Mouse (Mus musculus) urinary bladder, postnatal 14 days (tissue): ENCODE results near the gene Cd320.
"Not testable (repeated sequence)": the region's sequence is repeated elsewhere in the genome, so short reads cannot be mapped to it uniquely, and the experiment has no call there.

Experiments
- DNase-seq: peaks from one replicate; pipeline ENCODE4 v3.0.0; 2021; ENCODE audit warnings: low spot score

Gene Cd320

DNA sequence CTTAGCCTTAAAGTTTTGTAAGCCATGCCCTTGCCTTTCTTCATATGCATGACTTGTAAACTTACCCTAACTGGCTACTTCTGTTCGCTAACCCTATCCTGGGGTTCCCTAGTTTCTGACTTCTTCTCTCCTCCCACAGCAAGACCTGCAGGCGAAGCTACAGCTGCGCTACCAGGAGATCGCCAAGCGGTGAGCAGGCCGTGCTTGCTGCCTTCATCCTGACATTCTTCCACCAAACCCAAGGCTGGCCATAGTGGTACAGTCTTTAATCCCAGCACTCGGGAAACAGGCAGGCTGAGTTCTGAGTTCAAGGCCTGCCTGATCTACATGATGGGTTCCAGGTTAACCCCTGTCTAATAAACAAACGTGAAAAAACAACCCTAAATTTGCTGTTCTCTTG lies 17.4 kb upstream of the Cd320 start:
- no peak for DNase-seq

DNA sequence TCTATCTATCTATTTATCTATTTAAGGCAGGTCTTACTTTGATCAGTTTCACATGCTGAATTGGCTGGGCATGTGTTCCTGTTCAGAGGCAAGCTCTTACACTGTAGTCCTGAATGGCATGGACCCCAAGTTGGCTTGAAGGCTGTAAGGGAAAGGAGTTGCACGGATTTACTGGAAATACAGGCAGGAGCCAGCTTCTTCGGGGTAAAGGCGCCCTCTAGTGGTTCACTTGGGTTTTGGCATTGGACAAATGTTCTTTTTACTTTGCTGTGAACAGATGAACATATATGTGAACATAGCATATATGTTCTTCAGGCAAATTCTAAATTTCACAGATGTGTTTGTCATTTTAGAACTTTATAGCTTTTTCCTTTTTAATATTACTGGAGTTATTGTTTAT lies 16.0 kb upstream of the Cd320 start:
- peak; percentile 72 for DNase-seq

DNA sequence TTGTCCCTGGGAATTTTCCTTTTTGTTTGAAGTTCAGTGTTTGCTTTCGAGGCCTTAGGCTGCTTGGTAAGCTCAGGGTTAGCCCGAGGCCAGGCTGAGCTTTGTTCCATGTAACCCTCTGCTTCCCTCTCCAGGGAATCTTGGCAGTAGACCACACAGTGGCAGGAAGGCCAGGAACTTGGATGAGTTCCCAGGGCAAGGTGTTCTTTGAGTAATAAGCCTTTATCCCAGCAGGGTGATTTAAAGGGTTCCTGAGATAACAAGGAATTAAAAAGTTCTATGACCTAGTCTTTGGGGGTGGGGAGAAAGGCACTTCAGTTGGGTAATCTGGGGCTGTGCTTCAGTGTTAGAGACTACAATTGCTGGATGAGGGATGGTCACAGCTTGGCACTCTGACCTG lies 14.0 kb upstream of the Cd320 start:
- DNase-seq, result peak; percentile 49

DNA sequence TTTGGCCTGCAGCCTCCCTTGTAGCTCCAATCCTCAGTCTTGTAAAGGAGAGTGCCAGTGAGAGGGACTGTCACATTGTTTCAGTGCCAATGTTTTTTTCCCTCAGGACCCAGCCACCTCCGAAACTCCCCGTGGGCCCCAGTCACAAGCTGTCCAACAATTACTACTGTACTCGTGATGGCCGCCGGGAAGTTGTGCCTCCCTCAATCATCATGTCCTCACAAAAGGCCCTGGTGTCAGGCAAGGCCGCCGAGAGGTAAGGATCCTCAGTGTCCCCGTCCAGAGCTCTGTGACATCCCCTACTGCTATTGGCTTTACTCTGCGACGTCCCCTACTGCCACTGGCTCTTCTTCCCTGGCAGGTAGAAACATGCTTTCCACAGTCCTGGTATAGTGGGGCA lies 13.3 kb upstream of the Cd320 start:
- no peak for DNase-seq

DNA sequence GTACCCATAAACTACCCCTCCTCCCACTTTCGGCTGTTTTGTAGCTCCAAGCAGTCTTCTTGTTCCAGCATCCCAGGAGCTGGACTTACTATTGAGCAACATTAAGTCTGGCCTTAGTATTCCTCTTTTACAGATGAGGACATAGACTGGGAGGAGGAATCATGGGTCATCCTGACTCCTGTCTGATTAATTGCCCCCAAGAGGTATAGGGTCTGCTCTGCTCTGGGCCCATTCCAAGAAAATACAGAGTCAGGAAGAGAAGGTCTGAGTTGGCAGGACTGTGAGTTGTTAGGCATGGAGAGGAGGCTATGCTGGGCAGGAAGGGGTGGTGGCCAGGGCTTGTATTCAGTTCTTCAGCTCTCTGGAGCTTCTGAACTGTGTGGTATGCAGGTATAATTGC lies 1.3 kb downstream of the Cd320 start:
- DNase-seq, result no peak

DNA sequence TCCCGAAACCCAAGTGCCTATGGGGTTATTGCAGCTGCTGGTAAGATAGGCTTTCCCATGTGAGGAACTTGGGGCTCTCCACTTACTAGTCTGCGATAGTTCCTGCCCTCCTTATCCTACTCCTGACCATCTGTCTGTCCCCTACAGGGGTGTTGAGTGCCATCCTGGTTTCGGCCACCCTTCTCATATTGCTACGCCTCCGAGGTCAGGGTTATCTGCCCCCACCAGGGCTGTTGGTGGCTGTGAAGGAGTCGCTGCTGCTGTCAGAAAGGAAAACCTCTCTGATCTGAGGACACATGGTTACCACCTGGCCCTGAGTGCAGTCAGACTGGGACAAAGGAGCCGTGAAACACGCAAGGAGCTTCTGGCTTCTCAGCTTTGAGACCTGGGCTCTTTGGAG lies 5.2 kb downstream of the Cd320 start:
- no peak for DNase-seq

DNA sequence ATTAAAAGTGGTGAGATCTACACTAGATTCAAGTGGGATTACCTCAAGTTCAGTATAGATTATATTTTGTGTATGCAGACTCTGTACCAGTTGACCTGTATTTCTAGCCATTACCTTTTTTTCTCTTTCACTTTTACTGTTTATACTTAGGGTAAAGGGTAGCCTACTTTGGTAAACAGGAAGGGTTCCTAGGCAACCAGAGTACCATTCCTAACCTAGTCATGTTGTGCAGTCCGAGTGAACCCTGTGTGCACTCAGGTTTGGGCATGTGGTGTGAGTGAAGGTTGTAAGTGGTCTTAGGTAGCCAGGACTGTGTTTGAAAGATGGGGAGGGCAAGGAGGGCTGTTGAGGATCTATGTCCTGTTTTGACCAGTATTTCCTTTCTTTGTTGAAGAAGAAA lies 8.4 kb downstream of the Cd320 start:
- DNase-seq, result no peak

DNA sequence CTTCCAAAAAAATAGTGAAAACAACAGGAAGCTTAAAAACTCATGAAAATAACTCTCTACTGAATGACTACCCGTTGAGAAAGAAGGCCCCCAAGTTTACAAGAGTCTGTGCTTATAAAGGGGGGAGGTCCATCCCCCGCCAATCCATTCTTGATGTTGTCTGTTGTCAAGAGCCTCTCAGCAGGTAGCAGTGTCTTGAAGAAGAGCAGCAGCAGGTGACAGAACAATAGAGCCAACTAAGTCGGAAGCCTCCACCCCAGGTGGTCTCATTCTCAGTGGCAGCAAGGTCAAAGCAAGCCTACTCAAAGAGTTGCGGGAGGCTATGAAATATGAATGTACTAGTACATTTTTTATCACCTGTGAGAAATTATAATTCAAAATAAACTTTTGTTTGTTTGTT lies 14.9 kb downstream of the Cd320 start:
- no peak for DNase-seq

DNA sequence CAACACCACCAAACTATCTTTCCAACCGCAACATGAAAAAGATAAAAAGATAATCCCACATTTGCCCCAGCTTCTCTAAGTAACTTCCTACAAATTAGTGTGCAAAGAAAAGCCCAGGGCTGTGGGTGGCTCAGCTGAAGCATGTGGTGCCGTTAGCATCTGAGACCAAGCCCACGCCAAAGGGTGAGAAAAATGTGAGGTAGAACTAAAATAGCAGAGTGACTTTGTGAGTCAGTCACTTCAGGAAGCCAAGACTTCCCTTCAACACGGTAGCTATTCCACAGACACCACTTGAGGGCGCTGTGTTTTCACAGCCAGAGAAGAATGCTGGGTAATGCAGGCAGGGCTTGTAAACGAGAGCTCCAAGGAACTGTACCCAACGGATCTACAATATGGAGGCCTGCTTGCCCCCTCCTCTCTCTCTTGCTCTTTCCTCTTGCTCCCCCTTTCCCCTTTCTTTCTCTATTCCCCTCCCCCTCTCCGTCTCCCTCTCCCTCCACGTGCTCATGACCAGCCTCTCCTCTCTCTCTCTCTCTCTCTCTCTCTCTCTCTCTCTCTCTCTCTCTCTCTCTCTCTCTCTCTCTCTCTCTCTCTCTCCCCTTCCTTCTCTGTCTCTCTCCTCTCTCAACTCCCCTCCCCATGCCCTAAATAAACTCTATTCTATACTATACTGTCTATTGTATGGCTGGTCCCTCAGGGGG lies 22.6 kb downstream of the Cd320 start:
- DNase-seq, result peak; percentile 26

DNA sequence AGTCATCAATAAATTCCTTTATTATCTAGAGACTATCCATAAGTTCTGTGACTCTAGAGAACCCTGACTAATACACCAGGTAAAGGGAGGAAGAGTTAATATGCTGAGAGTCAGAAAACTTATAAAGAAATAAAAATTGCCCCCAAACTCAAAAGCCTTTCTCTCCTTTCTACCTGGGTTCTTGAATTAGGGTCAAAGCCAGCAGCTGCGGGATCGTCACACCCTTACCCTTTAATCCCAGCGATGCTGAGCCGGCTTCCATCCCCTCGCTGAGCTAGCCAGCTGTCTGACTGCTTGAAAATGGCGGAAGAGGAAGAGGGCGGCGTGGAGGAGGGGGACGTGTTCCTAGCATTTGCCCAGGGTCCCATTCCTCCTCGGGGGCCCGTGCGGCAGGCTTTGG lies 30.6 kb downstream of the Cd320 start, which contains the start of gene Gm7029:
Gm7029 (plus strand) TSS at position 301 of the 400 bp plus-strand sequence.
- not testable (repeated sequence) for DNase-seq

DNA sequence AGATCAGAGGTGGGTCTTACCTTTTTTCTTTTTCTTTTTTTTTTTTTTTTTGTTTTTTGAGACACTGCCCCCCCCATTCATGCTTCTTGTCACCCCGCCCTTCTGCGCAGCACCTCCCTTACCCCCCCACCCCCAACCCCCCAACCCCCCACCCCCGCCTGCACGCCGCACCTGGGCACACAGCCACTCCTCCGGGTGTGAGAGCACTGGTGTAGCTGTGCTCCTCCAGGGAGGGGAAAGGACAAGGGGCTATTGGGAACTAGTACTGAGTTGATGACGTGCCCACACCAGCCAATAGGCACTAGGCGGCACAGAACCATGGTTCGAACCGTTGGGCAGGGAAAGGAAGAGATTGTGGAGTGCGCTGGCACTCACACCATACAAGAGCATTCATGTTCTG lies 31.5 kb downstream of the Cd320 start:
- DNase-seq, result no peak

DNA sequence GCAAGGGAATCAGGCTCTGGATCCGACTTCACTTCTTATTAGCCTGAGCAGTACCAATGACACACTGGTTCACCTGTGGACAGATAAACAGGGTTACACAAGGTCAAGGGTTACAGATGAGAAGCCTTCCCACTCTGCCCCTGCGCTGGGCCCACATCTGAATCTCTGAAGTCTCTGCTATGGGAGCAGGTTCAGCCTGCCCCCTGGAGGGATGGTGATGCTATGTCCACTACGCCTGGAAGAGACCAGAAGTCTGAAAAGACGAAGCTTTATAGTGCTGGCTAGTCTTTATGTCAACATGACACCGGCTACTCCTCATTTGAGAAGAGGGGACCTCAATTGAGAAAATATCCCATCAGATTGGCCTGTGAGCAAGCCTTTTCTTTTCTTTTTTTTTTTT lies 32.9 kb downstream of the Cd320 start:
- peak; percentile 13 for DNase-seq

DNA sequence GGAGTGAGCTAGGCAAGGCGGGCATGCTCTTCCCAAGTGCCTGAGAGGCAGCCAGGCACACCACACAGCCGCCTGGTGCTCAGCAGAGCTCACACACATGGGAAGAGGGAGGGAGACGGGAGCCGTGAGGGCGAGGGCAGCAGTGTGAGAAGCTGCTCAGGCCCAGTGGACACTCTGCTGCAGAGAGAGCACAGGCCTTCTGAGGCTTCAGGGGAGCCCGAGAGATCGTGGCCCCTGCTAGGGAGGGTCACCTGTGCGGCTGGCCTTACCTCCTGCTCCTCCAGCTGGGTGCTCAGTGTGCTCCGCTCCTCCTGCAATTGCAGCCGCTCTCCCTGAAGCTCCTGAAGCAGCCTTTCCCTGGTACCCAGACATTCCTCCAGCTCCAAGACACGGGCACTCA lies 41.4 kb downstream of the Cd320 start:
- not testable (repeated sequence) for DNase-seq

DNA sequence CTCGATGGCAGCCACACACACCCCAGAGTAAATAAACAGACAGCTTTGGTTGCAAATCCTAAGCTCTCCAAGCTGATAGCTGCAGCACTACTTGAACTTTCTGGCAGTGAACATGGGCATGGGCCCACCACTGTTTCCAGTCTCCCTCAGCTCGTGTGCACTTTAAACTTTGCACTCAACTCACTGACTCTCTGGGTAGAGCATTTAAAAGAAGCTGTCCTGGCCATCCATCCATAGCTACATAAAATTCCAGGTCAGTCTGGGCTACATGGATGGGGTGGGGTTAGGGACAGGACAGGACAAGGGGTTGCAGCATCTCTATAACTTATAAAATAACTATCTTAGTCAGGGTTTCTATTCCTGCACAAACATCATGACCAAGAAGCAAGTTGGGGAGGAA lies 44.9 kb downstream of the Cd320 start:
- DNase-seq, result not testable (repeated sequence)

DNA sequence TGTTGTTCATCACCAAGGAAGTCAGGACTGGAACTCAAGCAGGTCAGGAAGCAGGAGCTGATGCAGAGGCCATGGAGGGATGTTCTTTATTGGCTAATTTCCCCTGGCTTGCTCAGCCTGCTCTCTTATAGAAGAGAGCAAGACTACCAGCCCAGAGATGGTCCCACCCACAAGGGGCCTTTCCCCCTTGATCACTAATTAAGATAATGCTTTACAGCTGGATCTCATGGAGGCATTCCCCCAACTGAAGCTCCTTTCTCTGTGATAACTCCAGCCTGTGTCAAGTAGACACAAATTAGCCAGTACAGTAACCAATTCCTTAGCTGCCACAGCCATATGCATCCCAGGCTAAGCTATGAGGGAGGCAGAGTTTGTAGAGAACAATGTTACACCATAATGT lies 45.3 kb downstream of the Cd320 start:
- DNase-seq, result not testable (repeated sequence)

DNA sequence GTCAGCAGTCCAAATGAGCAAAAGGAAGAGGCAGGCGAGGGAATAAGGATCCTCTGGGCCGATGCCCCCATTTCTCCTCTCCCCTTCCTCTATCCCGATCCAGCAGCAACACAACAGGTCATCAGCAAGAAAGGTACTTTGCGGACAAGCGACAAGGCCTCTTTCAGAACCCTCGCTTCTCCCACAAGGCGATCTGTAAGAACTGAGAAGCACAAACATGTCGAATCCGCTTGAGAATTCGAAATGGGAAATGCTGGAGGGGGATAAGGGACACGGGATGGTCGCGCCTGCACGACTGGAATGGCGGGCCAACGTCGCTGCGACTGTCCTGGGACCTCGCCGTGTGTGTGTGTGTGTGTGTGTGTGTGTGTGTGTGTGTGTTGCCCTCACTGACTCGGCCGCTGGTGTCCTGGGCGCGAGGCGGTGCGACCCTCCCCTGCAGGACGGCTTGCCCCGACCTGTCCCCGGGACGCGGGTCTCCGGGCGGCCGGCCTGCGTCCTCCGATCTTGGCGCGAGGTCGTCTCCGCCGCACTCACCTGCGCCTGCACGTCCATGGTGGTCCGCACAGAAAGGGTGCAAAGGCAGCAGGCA lies 47.1 kb downstream of the Cd320 start:
- DNase-seq, result not testable (repeated sequence)

DNA sequence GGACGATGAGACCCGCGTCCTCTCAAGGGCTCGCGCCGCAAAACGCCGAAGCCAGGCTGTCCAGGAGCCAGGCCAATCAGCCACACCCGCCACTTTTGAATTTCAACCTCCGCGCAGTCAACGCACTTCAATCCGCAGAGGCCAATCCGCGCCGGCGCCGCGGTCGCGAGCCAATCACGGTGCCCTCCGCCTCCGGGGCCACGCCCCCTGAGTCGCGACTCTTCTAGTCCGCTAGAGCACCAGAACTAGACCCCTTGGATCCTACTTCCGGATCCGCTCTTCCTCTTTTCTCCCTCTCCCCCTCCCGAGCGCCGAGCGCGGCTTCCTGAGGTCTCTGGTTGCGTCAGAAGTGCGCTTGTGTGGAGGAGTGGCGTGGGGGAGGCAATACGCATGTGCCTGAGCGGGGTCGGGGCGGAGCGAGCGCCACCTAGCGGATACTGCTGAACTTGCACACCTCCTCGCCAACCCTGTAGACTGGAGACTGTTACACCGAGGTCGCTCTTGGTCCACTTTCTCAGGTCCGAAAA lies 47.7 kb downstream of the Cd320 start, which contains the start of gene Kifc1:
Kifc1 (minus strand) TSS at position 129 of the 527 bp plus-strand sequence.
- DNase-seq, result peak; percentile 99

DNA sequence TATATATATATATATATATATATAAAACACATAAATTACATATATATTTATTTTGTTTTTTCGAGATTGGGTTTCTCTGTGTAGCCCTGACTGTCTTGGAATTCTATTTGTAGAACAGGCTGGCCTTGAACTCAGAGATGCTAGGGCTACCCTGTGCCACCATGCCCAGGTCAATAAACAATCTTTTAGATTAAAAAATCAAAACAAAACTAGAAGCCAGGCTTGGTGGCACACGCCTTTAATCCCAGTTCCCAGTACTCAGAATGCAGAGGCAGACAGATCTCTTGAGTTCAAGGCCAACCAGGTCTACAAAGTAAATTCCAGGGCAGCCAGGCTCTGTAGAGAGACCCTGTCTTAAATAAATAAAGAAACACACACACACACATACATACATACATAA lies 48.5 kb downstream of the Cd320 start:
- DNase-seq, result no peak

DNA sequence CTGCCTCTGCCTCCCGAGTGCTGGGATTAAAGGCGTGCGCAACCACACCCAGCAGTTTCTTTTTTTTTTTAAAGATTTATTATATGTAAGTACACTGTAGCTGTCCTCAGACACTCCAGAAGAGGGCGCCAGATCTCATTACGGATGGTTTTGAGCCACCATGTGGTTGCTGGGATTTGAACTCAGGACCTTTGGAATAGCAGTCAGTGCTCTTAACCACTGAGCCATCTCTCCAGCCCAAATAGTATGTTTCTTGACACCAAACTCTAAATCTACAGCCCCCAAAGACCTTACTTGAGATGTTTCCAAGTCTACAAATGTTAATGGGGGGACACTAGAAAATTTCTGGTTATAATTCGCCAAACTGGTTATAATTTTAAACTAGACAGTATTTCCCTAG lies 49.0 kb downstream of the Cd320 start:
- not testable (repeated sequence) for DNase-seq

DNA sequence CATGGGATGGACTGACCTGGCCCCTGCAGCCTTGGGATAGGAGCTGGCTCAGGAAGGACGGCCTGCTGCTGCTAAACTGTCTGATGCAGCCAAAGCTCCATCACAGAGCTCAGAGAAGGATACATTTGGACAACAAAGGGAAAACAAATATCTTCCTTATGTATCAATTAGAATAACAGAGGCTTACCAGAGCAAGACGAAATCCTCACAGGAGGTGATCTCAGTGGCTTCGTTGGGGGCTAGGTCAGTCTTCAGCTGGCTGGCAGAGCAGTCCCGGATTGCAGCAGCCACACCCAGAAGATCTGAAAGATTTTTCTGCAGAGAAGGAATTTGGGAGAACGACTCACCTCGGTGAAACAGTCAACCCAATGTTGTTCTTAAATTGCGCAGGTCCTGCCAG lies 49.5 kb downstream of the Cd320 start:
- no peak for DNase-seq

DNA sequence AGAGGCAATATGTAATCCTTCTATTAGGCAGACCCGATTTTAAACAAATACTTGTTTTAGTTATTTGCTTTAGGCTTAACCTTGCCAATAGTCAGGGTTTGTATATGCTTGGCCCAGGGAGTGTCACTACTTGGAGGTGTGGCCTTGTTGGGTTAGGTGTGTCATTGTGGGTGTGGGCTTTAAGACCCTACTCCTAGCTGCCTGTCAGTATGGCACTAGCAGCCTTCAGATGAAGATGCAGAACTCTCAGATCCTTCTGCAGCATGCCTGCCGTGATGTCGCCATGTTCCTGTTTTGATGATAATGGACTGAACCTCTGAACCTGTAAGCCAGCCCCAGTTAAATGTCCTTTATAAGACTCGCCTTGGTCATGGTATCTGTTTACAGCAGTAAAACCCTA lies 50.1 kb downstream of the Cd320 start:
- DNase-seq, result not testable (repeated sequence)

DNA sequence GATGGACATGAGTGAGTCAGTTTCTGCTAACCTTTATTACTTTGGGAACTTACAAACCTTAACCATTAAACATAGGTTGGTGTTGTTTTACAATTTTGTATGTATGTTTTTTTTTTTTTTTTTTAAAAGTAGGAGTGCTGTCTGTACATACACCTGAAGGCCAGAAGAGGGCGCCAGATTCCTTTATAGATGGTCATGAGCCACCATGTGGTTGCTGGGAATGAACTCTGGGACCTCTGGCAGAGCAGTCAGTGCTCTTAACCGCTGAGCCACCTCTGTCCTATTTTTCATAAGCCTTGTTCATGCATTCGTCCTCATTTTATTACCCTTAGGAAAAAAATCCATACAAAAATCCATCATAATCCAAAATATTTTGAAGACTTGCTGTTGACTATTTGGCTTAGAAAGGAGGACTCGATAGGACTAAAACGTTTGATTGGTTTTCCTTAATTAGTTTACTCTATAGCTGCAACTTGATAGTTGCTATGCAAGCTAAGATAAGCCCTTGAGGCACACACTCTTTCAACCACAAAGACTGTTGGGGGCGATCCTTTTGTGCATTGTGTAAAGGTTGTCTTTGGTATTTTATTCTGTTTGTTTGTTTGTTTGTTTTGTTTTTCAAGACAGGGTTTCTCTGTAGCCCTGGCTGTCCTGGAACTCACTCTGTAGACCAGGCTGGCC lies 54.4 kb downstream of the Cd320 start:
- DNase-seq, result no peak

DNA sequence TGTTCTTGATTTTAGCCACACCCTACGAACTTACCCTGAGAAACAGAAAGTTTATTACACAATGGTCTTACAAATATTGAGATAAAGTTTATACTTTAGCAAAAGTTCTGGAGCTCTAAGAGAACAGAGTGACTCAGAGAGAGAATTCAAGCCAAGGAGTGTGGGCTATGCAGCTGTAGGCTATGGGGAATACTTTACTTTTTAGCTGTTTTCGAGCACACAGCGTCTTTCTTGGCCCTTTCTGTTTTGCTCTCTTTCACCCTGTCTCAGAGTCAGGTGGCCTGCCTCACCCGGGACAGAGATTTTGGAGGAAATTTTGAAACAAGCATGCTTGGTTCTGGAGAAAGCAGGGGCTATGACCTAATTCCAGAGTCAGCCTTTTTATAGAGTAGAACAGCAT lies 55.3 kb downstream of the Cd320 start:
- not testable (repeated sequence) for DNase-seq
